Mouse (Mus musculus): ENCODE data around the gene Mast1.

- TF ChIP-seq CTCF (IDR thresholded peaks at IDR 0.05): no peak
- no peak for TF ChIP-seq POLR2A (IDR thresholded peaks at IDR 0.05; ENCODE audit: insufficient read depth, low read depth, low read length)
These were observed 18.5 kb downstream of the Mast1 start for GRCm38 (mm10) chr8:84918646-84919045.

Data from heart, adult 2 months (tissue).